Mouse (Mus musculus): ENCODE measurements around the gene Ulk1. TPM values are rescaled to one million over a fixed set of nuclear protein-coding genes. Genes with fewer than 3 reads are reported as not detected.

The Ulk1 gene
- total and polyA plus RNA-seq, 3 experiments, result 4.9 to 23.0 TPM; not detected in 1

DNA sequence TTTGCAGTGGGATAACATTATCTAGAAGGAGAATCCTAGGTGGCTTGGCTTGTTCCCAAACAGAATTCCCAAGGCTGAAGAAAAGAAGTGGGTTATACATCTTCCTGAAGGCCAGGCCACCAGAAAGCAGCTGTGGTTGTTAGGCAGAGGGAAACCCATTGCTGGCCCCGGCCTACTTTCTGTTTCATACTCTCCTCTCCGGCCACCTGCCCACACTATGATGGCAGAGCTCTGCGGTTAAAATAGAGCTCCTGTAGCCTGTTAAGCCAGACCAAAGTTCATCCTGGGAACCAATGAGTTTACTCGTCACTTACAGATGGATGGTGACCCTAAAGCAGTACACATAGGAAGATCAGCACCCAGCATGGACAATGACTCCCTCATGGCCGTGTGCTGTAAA, 17.7 kb upstream of the Ulk1 start:
- TF ChIP-seq NRF1 (IDR thresholded peaks at IDR 0.05; ENCODE audit: insufficient read depth, low read depth, low read length, poor library complexity, severe bottlenecking), result no peak
- no peak for TF ChIP-seq BHLHE40 (IDR thresholded peaks at IDR 0.05; ENCODE audit: borderline replicate concordance, low read depth, low read length)
- no peak for TF ChIP-seq SIN3A (IDR thresholded peaks at IDR 0.05; ENCODE audit: low read length)
- no peak for TF ChIP-seq CHD2 (IDR thresholded peaks at IDR 0.05; ENCODE audit: low read length)
- no peak for TF ChIP-seq ZNF384 (IDR thresholded peaks at IDR 0.05; ENCODE audit: low read depth, low read length)
- no peak for TF ChIP-seq MAZ (IDR thresholded peaks at IDR 0.05; ENCODE audit: low read depth, low read length)
- TF ChIP-seq KAT2A (conservative IDR thresholded peaks at IDR 0.05; ENCODE audit: low read depth, low read length), result no peak
- TF ChIP-seq NELFE (IDR thresholded peaks at IDR 0.05; ENCODE audit: low read depth, low read length), result no peak
- no peak for TF ChIP-seq UBTF (IDR thresholded peaks at IDR 0.05; ENCODE audit: borderline replicate concordance, insufficient read depth, low read depth, low read length)
- no peak for TF ChIP-seq CHD1 (IDR thresholded peaks at IDR 0.05; ENCODE audit: low read depth, low read length)
- no peak for TF ChIP-seq SMC3 (IDR thresholded peaks at IDR 0.05; ENCODE audit: low read depth, low read length)
- no peak for TF ChIP-seq ZC3H11A (IDR thresholded peaks at IDR 0.05; ENCODE audit: low read depth, low read length)
- no peak for TF ChIP-seq EP300 (IDR thresholded peaks at IDR 0.05; ENCODE audit: low read depth in 1 of 2, low read length in 2 of 2)
- no peak for TF ChIP-seq TCF12 (IDR thresholded peaks at IDR 0.05; ENCODE audit: low read depth, low read length)
- TF ChIP-seq JUND (IDR thresholded peaks at IDR 0.05; ENCODE audit: low read depth, low read length), result no peak
- no peak for TF ChIP-seq TAL1 (IDR thresholded peaks at IDR 0.05; ENCODE audit: low read length)
- TF ChIP-seq CTCF (IDR thresholded peaks at IDR 0.05 in 2 of 3, conservative IDR thresholded peaks at IDR 0.05 in 1 of 3; ENCODE audit: control insufficient read depth in 1 of 3, insufficient read depth in 1 of 3, low read depth in 2 of 3, low read length in 3 of 3, poor library complexity in 1 of 3, severe bottlenecking in 1 of 3), result no peak
- no peak for TF ChIP-seq ZMIZ1 (IDR thresholded peaks at IDR 0.05; ENCODE audit: low read depth, low read length)
- no peak for TF ChIP-seq USF2 (IDR thresholded peaks at IDR 0.05; ENCODE audit: borderline replicate concordance in 1 of 2, insufficient read depth in 1 of 2, low read depth in 1 of 2, low read length in 2 of 2)
- no peak for TF ChIP-seq MXI1 (IDR thresholded peaks at IDR 0.05; ENCODE audit: low read depth, low read length)
- no peaks in the 10 kb centered on the region for H3K9me3 ChIP-seq (replicated peaks; ENCODE audit: insufficient read depth, low read length)
- no peaks in the 10 kb centered on the region for H3K36me3 ChIP-seq (ENCODE audit: control insufficient read depth in 1 of 2, insufficient read depth in 2 of 2, low read length in 2 of 2)
- H3K27ac ChIP-seq (ENCODE audit: control insufficient read depth, low read depth, low read length), result no peak overlapping the region
- no peaks in the 10 kb centered on the region for H3K4me1 ChIP-seq (ENCODE audit: control insufficient read depth in 1 of 2, insufficient read depth in 2 of 2, low read length in 2 of 2)
- no peak overlapping the region for H3K9ac ChIP-seq (ENCODE audit: control insufficient read depth, low read depth, low read length, poor library complexity, severe bottlenecking)
- no peak for DNase-seq (ENCODE audit: low read depth, low spot score)
- H3K79me2 ChIP-seq (ENCODE audit: control insufficient read depth, insufficient read depth, low read length, poor library complexity), result no peaks in the 10 kb centered on the region
- H3K27me3 ChIP-seq (ENCODE audit: control insufficient read depth in 1 of 2, insufficient read depth in 2 of 2, low read length in 2 of 2), result no peaks in the 10 kb centered on the region
- no peak overlapping the region for H3K4me3 ChIP-seq (ENCODE audit: control insufficient read depth in 1 of 2, insufficient read depth in 1 of 2, low read depth in 2 of 2, low read length in 2 of 2)

GRCm38 (mm10) chr5:110826781-110827495, 17.0 kb upstream of the Ulk1 start:
- H3K9ac ChIP-seq (ENCODE audit: control insufficient read depth, low read depth, low read length, poor library complexity, severe bottlenecking), result no peak overlapping the region
- no peak for DNase-seq (ENCODE audit: low read depth, low spot score)
- H3K4me3 ChIP-seq (ENCODE audit: control insufficient read depth in 1 of 2, insufficient read depth in 1 of 2, low read depth in 2 of 2, low read length in 2 of 2), result no peak overlapping the region
- TF ChIP-seq MXI1 (IDR thresholded peaks at IDR 0.05; ENCODE audit: low read depth, low read length), result no peak
- TF ChIP-seq MAZ (IDR thresholded peaks at IDR 0.05; ENCODE audit: low read depth, low read length), result no peak
- no peak for TF ChIP-seq MAX (IDR thresholded peaks at IDR 0.05; ENCODE audit: low read length)
- TF ChIP-seq ELF1 (IDR thresholded peaks at IDR 0.05; ENCODE audit: low read depth, low read length), result no peak
- no peak for TF ChIP-seq TBP (IDR thresholded peaks at IDR 0.05; ENCODE audit: low read depth, low read length)
- no peak for TF ChIP-seq GATA1 (IDR thresholded peaks at IDR 0.05; ENCODE audit: low read depth, low read length)
- TF ChIP-seq TCF12 (IDR thresholded peaks at IDR 0.05; ENCODE audit: low read depth, low read length), result no peak
- no peak for TF ChIP-seq USF2 (IDR thresholded peaks at IDR 0.05; ENCODE audit: borderline replicate concordance in 1 of 2, insufficient read depth in 1 of 2, low read depth in 1 of 2, low read length in 2 of 2)
- no peak for TF ChIP-seq HCFC1 (IDR thresholded peaks at IDR 0.05; ENCODE audit: low read depth, low read length)
- no peak for TF ChIP-seq UBTF (IDR thresholded peaks at IDR 0.05; ENCODE audit: borderline replicate concordance, insufficient read depth, low read depth, low read length)
- no peak for TF ChIP-seq NELFE (IDR thresholded peaks at IDR 0.05; ENCODE audit: low read depth, low read length)
- TF ChIP-seq MAFK (IDR thresholded peaks at IDR 0.05; ENCODE audit: borderline replicate concordance, low read depth, low read length), result no peak
- TF ChIP-seq JUND (IDR thresholded peaks at IDR 0.05; ENCODE audit: low read depth, low read length), result no peak
- TF ChIP-seq BHLHE40 (IDR thresholded peaks at IDR 0.05; ENCODE audit: borderline replicate concordance, low read depth, low read length), result no peak
- TF ChIP-seq KAT2A (conservative IDR thresholded peaks at IDR 0.05; ENCODE audit: low read depth, low read length), result no peak
- TF ChIP-seq ZC3H11A (IDR thresholded peaks at IDR 0.05; ENCODE audit: low read depth, low read length), result no peak
- TF ChIP-seq POLR2A (IDR thresholded peaks at IDR 0.05; ENCODE audit: control insufficient read depth in 1 of 2, insufficient read depth in 1 of 2, low read depth in 1 of 2, low read length in 2 of 2, poor library complexity in 1 of 2), result no peak
- no peak for TF ChIP-seq ZNF384 (IDR thresholded peaks at IDR 0.05; ENCODE audit: low read depth, low read length)
- no peak for TF ChIP-seq TAL1 (IDR thresholded peaks at IDR 0.05; ENCODE audit: low read length)
- no peak for TF ChIP-seq MYB (IDR thresholded peaks at IDR 0.05; ENCODE audit: low read depth, low read length)
- H3K79me2 ChIP-seq (ENCODE audit: control insufficient read depth, insufficient read depth, low read length, poor library complexity), result no peaks in the 10 kb centered on the region
- H3K9me3 ChIP-seq (replicated peaks; ENCODE audit: insufficient read depth, low read length), result no peaks in the 10 kb centered on the region
- no peaks in the 10 kb centered on the region for H3K4me1 ChIP-seq (ENCODE audit: control insufficient read depth in 1 of 2, insufficient read depth in 2 of 2, low read length in 2 of 2)
- no peaks in the 10 kb centered on the region for H3K27me3 ChIP-seq (ENCODE audit: control insufficient read depth in 1 of 2, insufficient read depth in 2 of 2, low read length in 2 of 2)
- H3K36me3 ChIP-seq (ENCODE audit: control insufficient read depth in 1 of 2, insufficient read depth in 2 of 2, low read length in 2 of 2), result no peaks in the 10 kb centered on the region
- H3K27ac ChIP-seq (ENCODE audit: control insufficient read depth, low read depth, low read length), result no peak overlapping the region
